Mouse (Mus musculus) cerebellum, postnatal 25 days (tissue): ENCODE data around the gene Gm13288.
"Not testable (repeated sequence)": the region's sequence is repeated elsewhere in the genome, so short reads cannot be mapped to it uniquely, and the experiment has no call there.

Experiments used
- DNase-seq, 2 experiments: peaks; one replicate each; pipeline ENCODE4 v3.0.0; 2021; ENCODE audit warnings: mixed read lengths in 2 of 2

Gene Gm13288

GRCm38 (mm10) chr4:88802954-88803353 is 2.4 kb upstream of the Gm13288 start, which contains the start of gene Gm13287:
Gm13287 (plus strand) TSS chr4:88803254.
- not testable (repeated sequence) for DNase-seq

DNA sequence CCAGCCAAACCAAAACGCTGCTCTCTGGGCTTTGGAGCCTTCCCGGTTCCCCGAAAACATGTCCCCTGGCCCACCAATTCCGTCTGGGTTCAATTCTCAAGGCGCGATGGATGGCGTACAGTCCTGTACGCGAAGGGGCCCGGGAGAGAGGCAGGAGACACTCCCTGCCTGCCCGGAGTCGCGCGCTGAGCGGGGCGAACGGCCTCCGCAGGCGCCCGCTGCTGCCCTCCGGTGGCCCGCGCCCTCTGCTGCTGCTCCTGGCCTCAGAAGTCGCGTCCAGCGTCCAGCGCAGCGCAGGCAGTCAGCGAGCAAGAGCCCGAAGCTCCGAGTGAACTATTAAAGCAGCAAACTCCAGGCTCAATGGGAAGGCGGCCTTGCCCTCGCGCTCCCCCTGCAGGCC is 430 bp downstream of the Gm13288 start:
- DNase-seq, result peak; percentile 13 to 35

- no peak for DNase-seq
Measured at GRCm38 (mm10) chr4:88815928-88816327, 10.6 kb downstream of the Gm13288 start, which contains the start of gene Ifna7. Ifna7 (plus strand) TSS chr4:88816228.

GRCm38 (mm10) chr4:88819659-88820058 is 14.3 kb downstream of the Gm13288 start, which contains the start of gene Ifna11:
Ifna11 (plus strand) TSS chr4:88819959.
- no peak for DNase-seq

DNA sequence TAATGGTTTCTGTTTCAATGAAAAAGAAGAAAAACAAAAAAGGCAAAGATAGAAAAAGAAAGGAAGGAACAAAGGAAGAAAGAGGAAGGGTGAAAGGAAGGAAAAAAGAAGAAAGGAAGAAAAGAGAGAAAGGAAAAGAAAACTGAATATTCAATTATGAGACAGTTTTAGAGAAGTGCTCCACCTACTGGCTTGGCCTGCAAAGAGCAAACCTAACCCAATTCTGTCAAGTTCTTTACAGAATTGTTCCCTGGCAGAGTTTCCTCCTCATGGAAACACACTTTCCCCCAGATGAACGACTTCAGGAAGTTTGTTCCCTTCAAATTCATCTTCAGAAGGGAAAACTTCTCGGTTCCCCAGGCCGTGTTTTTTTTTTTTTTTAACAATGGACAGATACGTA is 17.7 kb downstream of the Gm13288 start:
- DNase-seq, result peak in 1 of 2 experiments; percentile 17

GRCm38 (mm10) chr4:88827116-88827515 is 21.8 kb downstream of the Gm13288 start, which contains the start of gene Ifna6:
Ifna6 (plus strand) TSS chr4:88827416.
- not testable (repeated sequence) for DNase-seq

GRCm38 (mm10) chr4:88830523-88830922 is 25.2 kb downstream of the Gm13288 start:
- DNase-seq, result peak in 1 of 2 experiments; percentile 33

- DNase-seq, result not testable (repeated sequence)
Measured at GRCm38 (mm10) chr4:88835225-88835624, 29.9 kb downstream of the Gm13288 start, which contains the start of gene Ifna5. Ifna5 (plus strand) TSS chr4:88835525.

DNA sequence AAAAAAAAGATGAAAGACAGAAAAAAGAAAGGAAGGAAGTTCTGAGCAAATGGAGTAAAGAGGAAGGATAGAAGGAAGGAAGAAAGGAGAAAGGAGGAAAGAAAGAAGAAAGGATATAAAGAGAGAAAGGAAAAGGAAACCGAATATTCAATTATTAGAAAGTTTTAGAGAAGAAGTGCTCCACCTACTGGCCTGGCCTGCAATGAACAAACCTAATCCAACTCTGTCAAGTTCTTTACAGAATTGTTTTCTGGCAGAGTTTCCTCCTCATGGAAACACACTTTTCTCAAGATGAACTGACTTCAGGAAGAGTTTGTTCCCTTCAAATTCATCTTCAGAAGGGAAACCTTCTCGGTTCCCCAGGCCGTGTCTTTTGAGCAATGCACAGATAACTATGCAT is 33.5 kb downstream of the Gm13288 start:
- DNase-seq, result peak in 1 of 2 experiments; percentile 5

DNA sequence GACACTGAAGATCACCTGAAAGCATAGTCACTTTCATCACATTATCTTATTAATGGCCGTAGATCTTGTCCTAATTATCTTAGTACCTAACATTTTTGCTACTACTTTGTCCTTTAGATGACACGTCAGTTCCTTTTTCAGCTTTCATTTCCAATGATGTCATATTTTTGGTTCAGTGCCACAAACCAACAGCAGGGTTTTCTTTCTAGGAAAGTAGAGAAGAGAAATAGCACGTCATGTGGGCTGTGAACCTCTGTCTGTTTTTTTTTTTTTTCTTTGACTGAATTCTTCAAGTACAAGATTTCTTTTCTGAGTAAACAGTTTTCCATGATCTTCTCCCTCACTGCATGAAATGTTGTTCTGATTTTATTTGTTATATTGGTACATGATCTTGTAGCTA is 34.7 kb downstream of the Gm13288 start:
- no peak for DNase-seq

GRCm38 (mm10) chr4:88841438-88841911 is 36.1 kb downstream of the Gm13288 start, which contains the start of gene Ifna4:
Ifna4 (plus strand) TSS chr4:88841861.
- DNase-seq, result no peak

DNA sequence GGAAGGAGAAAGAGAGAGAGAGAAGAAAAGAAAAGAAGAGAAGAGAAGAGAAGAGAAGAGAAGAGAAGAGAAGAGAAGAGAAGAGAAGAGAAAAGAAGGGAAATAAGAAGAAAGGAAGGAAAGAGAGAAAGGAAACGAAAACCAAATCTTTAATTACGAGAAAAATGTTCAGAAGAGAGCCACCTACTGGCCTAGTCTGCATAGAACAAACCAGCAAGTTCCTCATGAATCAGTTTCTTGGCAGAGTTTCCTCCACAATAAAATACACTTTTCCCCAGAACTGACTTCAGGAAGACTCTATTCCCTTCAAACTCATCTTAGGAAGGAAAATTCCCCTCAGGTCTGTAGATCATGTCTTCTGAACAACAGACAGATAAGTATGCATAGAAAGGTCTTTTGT is 40.0 kb downstream of the Gm13288 start:
- no peak for DNase-seq

- no peak for DNase-seq
Measured at GRCm38 (mm10) chr4:88849698-88850097, 44.4 kb downstream of the Gm13288 start, which contains the start of gene Ifna1. Ifna1 (plus strand) TSS chr4:88850087.

DNA sequence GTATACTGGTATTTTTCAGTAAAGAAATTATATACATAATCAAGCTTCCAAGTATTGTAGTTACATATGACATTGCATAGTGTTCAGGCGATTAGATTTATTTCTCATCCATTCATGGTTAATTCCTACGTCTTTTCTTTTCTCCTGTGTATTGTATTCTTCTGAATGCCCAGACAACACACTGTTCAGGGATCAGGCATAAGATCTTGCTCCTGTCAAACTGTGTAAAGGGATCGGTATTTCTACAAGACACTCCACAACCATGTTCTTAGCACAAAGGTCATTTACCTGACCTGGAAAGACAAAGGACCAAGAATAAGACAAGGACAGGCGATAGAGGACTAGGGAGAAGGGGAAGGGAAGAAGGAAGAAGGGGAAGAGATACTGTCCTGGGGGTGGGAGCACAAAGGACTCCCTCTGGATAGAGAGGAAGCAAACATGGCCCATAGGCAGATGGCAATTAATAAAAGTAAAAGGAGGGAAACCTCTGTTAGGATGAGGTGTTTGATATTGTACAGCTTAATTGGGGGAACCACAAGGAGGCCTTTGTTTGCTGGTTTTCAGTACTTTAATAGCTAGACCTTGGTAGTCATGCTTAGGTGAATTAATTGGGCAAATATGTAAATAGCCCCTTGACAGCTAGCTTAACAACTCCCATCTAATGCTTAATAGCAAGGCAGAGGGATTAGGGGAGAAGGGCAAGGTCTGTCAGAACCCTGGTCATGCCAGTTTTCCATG is 45.9 kb downstream of the Gm13288 start:
- no peak for DNase-seq
